Mouse (Mus musculus) fat pad, adult 2 months (tissue): ENCODE results near the gene Ubd.
"Not testable (repeated sequence)": the region's sequence is repeated elsewhere in the genome, so short reads cannot be mapped to it uniquely, and the experiment has no call there.

Experiments used
- DNase-seq: peaks from one replicate; pipeline ENCODE4 v3.0.0-alpha.2; 2011; ENCODE audit warnings: low read depth, low spot score; ENCODE audit errors: extremely low read depth

Ubd gene

DNA sequence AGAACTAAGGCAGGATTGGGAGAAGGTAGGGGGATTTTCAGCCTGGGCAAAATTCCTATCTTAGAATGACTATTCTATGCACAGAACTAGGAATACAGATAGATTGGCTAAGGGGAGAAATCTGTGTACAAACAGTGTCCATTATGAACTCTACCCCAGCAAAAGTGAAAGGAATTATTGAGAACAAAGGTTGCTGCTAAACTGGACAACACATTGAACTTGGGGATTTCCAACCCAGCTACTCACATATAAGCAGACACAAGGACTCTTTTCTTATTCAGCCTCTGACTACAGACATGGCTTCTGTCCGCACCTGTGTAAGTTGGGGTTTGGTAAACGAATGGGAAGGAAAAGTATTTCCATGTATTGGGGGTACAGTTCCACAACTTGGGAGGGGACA is at the start of gene Ubd:
Gene Ubd, plus strand, starts transcription at position 237 of the 400 bp plus-strand sequence.
- no peak for DNase-seq

DNA sequence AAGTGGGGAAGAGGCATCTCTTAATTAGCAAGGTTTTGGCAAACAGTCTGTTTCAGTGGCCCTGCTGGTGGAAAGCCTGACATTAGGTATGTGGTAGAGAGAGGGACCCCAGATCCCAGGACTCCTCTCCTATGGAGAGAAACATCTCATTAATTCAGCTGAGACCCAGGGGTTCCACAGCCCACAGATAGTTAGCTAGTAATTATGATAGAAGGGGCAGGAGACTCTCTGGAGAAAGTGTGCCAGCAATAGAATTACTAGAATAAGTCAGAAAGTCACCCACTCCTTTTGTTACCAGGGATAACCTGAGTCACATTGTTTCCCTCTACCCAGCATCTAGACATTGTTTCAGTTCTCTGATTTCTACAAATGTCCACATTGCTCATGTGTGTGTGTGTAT is 32.3 kb upstream of the Ubd start, which contains the start of gene Olfr93:
Gene Olfr93, minus strand, starts transcription at position 101 of the 400 bp plus-strand sequence.
- DNase-seq, result no peak

DNA sequence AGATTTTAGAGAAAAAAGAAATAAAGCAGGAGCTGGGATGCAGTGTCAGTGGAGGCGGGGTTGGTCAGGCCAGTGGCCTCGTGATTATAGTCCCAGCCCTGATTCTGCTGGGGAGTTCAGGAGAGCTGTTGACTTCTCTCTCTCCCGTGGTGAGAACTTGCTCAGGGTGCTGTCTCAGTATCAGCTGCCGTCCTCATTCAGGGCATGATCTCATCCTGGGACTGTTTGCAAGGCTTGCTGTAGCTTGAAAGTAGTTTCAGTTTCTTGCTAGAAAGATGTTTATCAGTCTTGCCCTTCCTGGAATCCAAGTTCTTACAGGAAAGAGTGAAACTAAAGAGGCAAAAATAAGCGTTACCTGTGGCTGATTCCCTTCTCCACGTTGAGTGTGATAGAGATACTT is 8.2 kb upstream of the Ubd start:
- DNase-seq, result no peak

DNA sequence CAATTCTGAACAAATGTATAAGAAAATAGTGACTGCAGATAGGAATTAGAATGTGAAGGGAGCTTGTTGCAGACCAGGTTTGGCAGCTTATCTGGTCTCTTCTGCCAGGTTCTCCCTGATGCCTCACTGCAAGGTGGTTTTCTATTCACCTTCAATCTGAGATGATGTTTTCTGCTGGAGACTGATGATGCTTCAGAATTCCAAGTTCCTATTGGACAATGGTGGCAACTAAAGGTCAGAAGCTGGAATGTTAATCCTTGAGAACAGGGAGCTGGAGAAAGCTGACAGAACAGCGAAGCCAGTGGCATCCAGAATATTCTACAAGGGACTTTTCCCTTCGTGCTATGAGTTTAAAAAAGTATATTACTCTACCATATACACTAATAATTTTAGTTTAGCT is 3.0 kb upstream of the Ubd start:
- DNase-seq, result no peak

DNA sequence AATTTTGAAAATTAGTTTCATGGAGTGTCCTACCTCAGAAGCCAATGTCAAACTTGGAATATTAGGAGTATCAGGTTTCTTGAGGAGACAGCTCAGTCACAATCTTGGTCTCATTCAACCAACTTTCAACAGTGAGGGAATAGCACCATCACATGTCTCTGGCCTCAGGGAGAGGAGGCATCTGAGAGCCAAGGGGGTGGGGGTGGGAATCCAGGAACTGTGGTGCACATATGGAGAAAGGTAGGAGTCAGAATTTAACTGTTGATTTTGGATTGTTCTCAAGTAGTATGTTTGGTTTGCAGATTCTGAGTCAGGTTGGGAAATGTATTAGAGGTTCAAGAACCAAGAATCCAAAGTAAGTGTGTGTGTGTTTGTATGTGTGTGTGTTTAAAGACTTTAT is 660 bp upstream of the Ubd start:
- no peak for DNase-seq

DNA sequence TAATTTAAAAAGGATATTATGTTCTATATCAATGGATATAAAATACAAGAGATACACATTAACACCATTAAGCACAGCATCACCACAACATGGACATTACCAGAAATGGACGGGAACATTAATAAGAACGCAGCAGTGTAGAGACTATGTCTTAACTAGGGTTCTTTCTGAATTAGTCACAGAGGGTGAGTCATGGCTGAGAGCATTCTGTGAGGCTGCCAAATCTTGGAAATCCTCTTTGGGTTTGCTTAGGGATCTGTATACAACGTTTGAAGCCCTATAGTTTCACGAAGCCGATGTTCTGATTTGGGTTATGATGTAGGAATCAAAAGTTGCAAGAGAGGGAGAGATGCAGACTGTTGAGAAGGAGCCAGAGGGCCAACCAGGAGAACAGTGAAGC is 1.1 kb downstream of the Ubd start:
- DNase-seq, result no peak

DNA sequence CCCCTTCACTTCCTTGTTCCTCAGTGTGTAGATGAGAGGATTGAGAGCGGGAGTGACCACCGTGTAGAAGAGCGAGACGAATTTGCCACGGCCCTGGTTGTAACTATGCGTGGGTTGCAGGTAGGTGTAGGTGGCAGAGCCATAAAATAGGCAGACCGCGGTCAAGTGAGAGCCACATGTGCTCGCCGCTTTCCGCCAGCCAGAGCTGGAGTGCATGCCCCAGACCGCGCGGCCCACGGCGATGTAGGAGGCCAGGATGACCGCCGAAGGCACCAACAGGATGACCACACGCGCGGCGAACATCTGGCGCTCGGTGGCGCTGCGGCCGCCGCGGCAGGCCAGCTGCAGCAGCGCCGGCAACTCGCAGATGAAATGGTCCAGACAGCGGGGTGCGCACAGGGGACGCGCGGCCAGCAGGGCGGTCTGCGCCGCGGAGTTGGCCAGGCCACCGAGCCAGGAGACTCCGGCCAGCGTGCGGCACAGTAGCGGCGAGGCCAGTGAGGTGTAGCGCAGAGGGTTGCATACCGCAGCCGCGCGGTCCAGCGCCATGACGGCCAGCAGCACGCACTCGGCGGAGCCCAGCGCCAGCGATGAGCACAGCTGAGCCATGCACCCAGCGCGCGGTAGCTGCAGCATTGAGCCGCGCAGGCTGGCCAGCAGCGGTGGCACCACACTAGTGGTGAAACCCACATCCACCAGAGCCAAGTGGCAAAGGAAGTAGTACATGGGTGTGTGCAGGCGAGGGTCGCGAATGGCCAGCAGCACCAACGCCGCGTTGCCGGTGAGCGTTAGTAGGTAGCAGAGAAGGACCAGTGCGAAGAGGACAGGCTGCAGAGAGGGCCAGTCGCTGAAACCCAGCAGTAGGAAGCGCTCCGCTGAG is 3.4 kb downstream of the Ubd start:
- no peak for DNase-seq

DNA sequence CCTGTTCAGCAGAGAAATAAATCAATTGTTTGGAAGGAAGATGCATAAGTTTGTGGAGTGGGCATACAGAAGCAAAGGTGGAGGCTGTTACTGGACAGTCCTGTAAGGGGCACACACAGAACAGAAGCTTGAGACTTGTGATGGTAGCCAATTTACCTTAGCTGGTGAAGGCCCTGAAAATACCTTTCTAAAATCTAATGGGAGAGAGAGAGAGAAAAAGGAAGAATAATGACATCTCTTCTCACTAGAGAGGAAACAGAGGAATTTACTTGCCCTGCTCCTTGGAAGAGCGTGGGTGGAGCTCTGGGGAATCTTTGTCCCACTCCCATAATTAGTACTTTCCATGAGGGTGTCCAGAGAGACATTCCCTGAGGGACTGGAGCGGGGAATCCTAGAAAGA is 7.2 kb downstream of the Ubd start, which contains the start of gene Olfr94:
Gene Olfr94, minus strand, starts transcription at position 101 of the 400 bp plus-strand sequence.
- DNase-seq, result no peak

DNA sequence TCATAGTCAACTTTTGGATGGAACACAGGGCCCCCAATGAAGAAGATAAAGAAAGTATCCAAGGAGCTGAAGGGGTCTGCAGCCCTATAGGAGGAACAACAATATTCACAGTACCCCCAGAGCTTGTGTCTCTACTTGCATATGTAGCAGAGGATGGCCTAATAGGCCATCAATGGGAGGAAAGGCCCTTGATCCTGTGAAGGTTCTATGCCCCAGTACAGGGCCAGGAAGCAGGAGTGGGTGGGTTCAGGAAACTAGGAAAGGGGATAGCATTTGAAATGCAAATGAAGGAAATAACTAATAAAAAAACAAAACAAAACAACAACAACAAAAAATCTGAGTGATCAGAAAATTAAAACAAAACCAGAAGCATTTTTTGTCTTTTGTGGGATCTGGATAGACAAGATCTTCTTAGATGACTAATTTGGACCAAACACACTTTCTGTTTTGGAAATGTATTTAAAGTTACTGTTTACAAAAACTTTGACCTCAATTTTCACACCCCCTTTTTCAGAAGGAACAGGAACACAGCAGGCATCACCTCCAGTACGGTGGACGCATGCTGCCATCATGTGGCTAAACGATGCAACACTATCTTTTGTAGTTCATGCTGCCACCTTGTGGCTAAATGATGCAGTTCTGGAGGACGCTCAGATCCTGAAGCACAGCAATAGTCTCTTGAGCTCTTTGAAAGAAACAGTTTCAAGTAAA is 9.7 kb downstream of the Ubd start:
- no peak for DNase-seq

DNA sequence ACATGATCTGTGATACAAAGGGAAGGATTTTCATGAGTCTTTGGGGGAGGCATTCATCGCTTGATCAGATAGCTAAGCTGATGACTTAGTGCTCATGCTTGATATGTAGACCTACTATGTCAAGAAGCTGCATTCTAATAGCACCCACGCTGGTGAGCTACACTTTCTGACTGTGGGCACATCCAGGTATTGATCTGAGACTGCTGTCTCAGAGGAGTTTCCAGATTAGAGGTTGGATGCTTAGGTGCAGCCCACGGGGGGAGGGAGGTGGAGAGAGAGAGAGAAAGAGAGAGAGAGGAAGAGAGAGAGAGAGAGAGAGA is 10.2 kb downstream of the Ubd start:
- DNase-seq, result no peak

DNA sequence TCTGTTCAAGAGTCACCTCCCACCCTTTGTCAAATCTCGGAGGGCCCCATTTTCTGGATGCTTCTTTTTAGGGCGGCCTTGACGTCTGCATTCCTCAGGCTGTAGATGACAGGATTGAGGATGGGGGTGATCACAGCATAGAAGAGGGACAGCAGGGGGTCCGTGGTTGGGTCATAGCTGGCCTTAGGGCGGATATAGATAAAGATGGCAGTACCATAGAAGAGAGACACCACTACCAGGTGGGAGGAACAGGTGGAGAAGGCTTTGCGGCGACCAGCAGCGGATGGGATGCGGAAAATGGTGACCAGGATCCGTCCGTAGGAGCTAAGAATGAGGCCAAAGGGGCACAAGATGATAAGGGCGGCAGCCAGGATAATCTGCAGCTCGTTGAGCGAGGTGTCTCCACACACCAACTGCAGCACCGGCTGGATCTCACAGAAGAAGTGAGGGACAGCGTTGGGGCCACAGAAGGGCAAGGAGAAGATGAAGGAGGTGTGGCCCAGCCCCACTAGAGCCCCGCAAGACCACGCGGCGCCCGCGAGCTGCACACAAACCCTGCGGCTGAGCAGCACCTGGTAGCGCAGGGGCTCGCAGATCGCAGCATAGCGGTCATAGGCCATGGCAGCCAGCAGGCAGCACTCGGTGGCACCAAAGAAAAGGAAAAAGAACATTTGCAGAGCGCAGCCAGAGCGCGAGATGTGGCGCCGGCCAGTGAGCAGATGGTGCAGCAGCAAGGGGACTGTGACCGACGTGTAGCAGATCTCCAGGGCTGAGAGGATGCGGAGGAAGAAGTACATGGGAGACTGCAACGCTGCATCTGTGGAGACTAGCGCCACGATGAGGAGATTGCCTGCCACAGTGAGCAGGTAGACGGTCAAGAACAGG is 17.4 kb downstream of the Ubd start:
- no peak for DNase-seq

DNA sequence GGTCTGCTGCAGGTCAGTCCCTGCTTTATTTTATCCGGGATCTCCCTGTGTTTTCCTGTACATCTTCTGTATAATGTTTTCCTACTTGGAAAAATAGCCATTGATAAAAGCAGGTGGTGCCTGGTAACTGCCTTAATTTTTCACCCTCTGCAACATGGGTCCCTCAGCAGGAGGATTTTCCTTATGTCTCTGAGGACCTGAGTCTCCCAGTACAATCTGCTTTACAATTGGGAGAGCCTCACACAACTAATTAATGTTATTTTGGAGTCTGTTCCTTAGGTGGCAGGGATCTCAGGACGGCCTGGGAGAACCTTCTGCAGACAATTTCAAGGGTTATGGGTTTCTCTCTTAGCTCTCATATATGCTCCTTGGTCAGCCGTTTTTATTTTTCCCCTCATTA is 19.3 kb downstream of the Ubd start, which contains the start of gene Olfr95:
Gene Olfr95, minus strand, starts transcription at position 101 of the 400 bp plus-strand sequence.
- no peak for DNase-seq

DNA sequence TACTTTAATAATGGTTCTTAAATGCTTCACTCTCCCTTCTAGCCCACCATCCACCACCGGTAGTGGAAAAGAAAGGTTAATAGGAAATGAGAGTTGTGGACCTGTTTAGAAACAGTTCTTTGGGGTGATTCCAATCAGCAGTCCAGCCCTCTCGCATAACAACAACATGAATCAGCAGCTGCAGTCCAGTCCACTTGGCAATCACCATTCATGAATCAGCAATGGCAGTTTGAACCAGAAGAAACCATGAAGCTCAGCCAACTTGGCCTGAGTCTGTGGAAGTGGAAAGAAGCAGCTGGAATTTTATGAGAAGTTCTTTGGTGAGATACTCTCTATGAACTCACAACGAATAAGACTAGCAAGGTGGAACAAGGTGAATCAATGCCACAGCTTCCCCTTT is 24.8 kb downstream of the Ubd start:
- DNase-seq, result no peak

DNA sequence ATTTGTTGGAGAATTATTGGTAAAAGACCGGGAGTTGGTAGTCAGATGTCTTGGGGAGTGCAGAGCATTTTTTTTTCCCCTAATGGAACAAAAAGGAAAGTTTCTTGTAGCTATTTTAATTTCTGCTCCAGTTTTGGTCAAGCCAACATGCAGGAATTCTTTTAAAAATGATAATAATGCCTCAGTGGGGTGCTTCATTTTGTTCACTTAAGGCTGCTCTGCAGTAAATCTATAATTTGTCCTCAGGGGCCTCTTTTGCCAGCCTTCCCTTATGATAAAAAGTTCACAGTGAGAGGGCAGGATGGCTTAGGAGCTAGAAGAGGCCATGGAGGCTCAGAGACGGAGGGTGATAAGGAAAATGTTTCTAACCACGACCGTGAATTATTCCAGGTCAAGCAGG is 26.2 kb downstream of the Ubd start, which contains the start of gene Olfr96:
Gene Olfr96, plus strand, starts transcription at position 301 of the 400 bp plus-strand sequence.
- DNase-seq, result no peak

DNA sequence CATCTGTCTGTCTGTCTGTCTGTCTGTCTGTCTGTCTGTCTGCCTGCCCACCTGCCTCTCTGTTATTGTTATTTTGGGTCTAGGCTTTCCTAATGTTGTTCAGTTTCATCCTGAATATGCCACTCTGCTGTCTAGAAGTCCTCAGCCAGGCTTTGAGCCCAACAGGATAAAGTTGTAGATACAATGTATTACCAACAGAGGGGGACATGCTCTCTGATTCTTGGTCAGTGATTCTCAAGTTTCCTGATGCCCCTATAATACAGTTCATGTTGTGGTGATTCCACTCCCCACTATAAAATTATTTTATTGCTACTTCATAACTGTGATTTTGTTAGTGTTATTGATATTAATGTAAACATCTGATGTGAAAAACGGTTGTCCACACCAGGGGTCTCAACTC is 28.2 kb downstream of the Ubd start:
- no peak for DNase-seq

DNA sequence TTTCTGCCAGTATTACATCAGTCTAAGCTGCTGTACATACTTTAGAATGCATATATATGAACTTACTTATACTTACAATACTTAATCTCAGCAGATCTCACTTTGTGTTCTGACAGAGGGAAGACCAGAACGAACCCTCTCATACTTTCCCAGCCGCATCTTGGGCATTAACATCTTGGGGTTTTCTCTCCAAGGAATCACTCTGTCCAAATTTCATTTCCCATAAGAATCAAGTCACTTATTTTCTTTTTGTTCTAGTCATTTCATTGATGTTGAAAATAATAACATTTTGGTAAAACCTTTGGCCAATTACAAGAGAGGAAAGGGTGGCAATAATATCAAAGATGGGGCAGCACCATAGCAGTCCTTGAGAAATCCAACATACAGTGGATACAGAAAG is 43.5 kb downstream of the Ubd start, which contains the start of gene Olfr97:
Gene Olfr97, minus strand, starts transcription at position 101 of the 400 bp plus-strand sequence.
- DNase-seq, result not testable (repeated sequence)

DNA sequence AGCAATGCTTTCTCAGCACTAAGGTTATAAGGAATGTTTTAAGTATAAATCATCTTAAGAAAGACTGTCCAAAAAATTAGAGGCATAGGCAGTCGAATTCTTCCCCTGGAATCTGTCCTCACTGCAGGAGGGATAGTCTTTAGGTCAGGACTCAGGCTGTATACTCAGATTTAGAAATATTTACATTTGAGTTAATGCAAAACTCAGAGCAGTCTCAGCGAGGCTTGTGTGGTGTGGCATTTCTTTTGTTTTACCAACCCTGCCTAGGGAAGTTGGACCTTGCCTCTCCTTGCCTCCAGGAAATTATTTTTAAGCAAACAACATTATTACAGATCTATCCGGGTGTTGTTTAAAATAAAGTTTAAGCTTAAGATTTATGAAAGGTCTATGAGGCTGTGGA is 48.5 kb downstream of the Ubd start:
- DNase-seq, result no peak
